Mouse (Mus musculus) megakaryocyte, embryonic 14.5 days (primary cell): ENCODE measurements at regions not wholly inside any gene's neighbourhood (a gene's known extent, or its start where the extent isn't known, plus 50 kb on each side); places are given as distances from the start of the nearest gene placed in this dataset.

Source experiments
- FLI1 ChIP-seq: IDR thresholded peaks from 2 replicates; pipeline ENCODE4 v1.6.1; 2012; ENCODE audit warnings: low read length, inconsistent platforms, mixed read lengths
- GATA1 ChIP-seq: IDR thresholded peaks from 3 replicates; pipeline ENCODE4 v1.6.1; 2012; ENCODE audit warnings: mixed read lengths, low read length, inconsistent platforms, borderline replicate concordance

- TF ChIP-seq GATA1 (no peak), FLI1 (no peak)
Measured at GRCm38 (mm10) chr7:66547694-66548093, 120.4 kb upstream of the Aldh1a3 start.
